Mouse (Mus musculus): ENCODE measurements around the gene Pir.

Pir gene

GRCm38 (mm10) chrX:164345359-164345938, 76.3 kb downstream of the Pir start:
- DNase-seq, result no peak

GRCm38 (mm10) chrX:164348937-164349336, 79.8 kb downstream of the Pir start:
- no peak for DNase-seq

GRCm38 (mm10) chrX:164365153-164365865, 96.1 kb downstream of the Pir start:
- DNase-seq, result no peak

- no peak for DNase-seq
Observed at GRCm38 (mm10) chrX:164370576-164370975, 101.4 kb downstream of the Pir start.

DNA sequence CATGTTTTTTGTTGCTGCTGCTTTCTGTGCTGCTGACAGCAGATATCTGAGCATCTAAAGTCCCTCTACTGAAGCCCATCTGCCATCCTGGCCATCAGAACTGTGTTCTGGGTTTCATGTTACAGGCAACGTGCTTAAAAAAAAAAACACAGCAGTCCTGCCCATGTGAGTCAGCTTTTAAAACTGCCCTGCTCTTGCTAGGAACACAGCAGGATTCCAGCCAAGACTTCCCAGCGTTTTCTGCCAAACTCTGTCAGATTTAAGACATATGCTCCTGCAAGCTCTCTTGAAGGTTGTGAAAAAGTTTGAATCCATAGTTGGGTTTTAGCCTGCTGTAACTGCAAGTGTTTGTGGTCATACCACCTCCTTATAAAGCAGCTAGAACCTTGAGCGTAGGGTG, 103.9 kb downstream of the Pir start, which contains the start of gene Vegfd:
Vegfd (plus strand) TSS at position 298 of the 400 bp plus-strand sequence.
- peak; percentile 59 for DNase-seq

DNA sequence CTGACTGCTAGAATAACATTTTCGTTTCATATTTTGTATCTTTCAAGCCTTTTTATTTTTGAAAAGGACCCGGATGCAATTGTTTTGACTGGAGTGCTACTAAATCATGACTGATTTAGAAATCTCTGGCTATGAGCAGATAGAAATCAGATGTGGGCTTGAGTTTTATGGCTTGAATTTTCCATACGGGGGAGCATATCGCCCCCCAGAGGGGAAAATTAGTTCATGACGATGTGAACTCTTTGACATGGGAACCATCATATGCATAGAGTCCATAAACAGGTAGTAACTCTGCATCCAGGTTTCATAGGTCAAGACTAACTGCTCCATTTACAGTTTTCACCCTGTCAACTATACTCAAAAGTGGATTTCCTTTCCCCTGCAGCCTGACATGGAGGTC, 105.4 kb downstream of the Pir start:
- no peak for DNase-seq

DNA sequence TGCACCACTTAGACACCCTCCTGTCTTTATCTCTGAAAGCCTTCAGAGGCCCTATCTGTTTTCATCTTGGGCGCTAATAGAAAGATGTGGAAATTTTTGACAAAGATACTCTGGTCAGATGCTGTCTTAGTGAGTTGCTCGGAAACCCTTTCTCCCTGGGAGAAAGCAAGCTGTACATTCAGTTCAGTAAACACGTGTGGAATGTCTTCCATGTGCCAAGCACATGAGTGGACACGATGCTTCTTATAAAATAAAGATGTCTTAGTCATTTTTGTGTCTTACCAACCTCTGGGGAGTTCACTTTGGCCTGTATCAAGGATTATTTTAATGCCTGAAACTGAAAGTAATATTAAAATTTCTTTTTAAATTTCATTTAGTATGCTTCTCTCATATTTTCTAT, 110.5 kb downstream of the Pir start:
- DNase-seq, result no peak

DNA sequence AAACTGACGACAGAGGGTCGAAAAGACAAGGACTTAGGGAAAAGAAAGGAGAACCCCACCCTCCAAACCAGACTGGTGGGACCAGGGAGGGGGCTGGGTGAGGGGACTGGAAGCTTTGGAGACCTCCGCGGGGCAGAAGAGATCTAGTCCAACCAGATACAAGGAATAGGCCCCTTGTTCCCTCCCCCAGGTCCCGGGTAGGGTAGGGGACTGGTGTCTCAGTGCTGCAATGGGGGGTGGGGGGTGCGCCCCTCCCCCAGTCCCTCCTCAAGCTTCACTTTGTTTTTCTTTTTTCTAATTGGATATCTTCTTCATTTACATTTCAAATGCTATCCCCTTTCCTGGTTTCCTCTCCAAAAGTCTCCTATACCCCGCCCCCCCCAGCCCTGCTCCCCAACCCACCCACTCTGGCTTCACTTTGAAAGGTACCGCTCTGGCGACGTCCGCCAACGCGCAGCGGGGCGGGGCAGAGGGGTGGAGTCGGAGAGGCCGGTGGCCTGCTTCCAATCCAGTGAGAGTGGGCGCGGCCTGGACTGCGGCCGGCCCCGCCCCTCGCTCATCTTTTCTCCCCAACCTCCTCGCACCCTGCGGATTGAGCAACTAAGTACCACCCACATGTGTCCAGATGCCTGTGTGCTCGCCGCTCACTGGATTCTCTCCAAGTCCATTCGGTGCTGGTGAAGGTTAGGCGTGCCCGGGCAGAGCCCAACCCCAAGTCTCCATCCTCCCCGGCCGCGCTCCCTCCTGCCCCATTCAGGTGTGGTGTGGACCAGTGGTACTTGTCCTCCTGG, 112.6 kb downstream of the Pir start:
- DNase-seq, result peak; percentile 84

GRCm38 (mm10) chrX:164394091-164394490, 124.9 kb downstream of the Pir start:
- no peak for DNase-seq

DNA sequence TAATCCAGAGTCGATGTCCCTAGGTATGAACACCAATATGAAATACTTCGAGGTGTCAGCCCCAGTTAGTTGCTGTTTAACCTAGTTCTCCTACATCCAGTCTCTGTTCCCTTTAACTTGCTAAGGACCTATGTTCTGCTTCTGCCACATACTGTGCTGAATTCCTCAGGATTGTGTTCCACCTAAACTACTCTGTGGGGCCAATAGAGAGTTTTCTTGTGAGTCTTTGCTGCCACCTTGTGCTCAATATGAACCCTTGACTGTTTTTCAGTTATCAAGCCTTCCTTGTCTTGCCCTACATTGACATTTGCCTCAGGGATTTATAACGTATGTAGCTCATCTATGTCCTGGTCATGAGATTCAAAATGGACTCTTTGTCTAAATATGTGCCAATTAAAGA, 129.3 kb downstream of the Pir start:
- DNase-seq, result peak; percentile 20

GRCm38 (mm10) chrX:164405080-164405649, 136.0 kb downstream of the Pir start:
- DNase-seq, result no peak

- no peak for DNase-seq
Observed at GRCm38 (mm10) chrX:164406133-164407022, 137.2 kb downstream of the Pir start.

DNA sequence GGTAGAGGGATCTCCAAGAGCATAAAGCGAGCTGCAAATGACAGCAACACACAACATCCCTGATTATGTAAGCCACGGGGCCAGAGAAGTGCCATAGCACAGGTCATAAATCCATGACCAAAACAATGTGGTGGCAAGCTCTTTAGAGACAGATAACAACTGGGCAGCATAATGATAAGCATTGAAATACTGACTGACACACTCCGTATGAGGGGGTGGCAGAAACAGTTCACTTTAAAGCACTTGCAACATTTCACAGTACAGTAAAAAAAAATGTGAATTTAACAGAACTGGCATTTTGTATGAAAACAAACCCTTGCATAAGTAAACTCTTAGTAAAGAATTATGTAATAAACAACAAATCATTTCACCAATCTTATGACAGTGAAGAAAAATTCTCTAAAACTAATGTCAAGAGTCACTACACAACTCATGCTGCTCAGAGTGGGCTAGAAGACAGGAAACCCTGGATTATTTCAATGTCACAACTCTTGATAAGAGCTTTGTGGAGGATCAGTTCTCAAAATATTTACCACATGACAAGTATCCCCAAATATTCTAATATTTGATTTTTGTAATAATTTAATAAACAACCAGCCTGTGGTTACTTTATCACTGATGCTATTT, 139.2 kb downstream of the Pir start:
- DNase-seq, result no peak

DNA sequence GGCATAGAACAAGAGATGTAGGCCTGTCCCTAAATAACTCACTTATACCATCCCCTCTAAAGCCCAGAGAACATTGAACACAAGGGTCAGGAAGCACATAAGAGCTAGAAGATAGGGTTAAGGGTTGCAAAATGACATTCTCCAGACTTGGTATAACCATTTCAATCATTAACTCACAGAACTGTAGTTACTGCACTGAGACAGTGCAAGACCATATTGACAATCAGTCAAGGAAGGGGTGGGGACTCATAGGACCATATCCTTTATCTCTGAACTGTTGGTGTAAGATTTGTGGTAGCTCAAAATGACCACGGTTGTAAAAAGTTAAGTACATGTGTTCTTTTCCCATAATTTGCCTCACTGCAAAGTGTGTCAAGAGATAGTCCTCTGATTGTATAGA, 141.4 kb downstream of the Pir start:
- DNase-seq, result no peak

DNA sequence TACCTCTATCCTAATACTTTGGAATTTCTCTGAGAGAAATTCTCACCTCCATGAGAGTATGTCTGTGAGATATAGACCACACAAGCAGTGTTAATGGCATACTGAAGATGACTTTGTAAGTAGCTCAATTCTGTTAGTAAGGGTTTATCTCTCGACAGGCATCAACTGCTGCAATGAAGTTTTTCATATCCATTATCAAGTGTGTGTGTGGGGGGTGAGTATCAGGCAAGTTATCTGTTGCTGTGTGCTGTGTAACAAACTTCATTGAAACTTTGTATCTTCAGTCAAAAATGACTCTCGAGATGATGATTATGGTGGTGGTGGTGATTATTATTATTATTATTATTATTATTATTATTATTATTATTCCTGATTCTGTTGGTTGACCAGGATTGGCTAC, 147.6 kb downstream of the Pir start:
- no peak for DNase-seq

- DNase-seq, result no peak
Observed at GRCm38 (mm10) chrX:164418008-164418407, 148.8 kb downstream of the Pir start.

DNA sequence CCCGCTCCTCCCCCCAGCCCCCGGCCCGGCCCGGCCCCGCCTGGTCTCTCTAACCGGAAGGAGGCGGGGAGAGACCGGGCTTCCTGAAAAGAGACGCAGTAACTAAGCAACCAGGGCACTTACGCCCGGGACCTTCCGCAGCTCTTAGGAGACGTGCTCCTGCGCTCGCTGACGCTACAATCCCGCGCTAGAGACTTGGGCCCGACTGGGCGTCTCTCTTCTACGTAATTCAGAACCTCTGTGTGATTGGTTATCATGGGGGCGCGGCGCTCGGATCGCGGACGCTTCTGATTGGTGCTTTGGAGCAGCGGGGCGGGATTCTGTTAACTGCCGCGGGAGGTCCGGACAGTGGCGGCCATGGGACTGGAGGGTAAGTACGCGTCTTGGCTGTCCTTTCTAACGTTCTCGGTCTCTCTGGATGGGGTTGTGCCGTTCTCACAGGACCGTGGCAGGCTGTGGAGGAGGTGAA, 150.3 kb downstream of the Pir start, which contains the start of gene Piga:
Piga (plus strand) TSS at position 317 of the 469 bp plus-strand sequence.
- peak; percentile 97 for DNase-seq

GRCm38 (mm10) chrX:164419955-164420354, 150.8 kb downstream of the Pir start:
- DNase-seq, result no peak

DNA sequence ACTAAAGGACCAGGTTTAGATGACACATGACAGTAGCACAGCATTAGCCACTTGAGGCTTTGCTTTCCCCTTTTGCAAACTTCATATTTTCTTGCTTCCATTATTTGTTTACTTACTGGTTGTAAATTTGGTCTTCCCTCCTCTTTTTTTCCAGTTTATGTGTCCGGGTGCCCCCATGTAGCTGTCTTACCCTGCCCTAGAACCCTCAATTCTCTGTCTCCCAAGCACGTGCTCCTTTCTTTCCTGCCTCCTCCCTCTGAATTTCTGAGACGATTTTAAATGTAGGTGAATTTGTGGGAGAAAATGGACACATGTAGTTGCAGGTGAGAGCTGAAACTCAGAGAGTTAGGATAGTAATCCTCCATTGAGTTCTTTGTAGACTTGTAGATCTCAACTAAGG, 151.3 kb downstream of the Pir start:
- DNase-seq, result no peak

Data from lung, postnatal 36 days (tissue).